Mouse (Mus musculus): ENCODE measurements around the gene Cd3eap.

- TF ChIP-seq CTCF (conservative IDR thresholded peaks at IDR 0.05; ENCODE audit: insufficient read depth, insufficient read length, low read depth, low read length) (no peak), POLR2A (IDR thresholded peaks at IDR 0.05; ENCODE audit: low read depth, low read length) (no peak)
Observed at GRCm38 (mm10) chr7:19337122-19337521, 22.2 kb downstream of the Cd3eap start.
